In the genomic region with DNA sequence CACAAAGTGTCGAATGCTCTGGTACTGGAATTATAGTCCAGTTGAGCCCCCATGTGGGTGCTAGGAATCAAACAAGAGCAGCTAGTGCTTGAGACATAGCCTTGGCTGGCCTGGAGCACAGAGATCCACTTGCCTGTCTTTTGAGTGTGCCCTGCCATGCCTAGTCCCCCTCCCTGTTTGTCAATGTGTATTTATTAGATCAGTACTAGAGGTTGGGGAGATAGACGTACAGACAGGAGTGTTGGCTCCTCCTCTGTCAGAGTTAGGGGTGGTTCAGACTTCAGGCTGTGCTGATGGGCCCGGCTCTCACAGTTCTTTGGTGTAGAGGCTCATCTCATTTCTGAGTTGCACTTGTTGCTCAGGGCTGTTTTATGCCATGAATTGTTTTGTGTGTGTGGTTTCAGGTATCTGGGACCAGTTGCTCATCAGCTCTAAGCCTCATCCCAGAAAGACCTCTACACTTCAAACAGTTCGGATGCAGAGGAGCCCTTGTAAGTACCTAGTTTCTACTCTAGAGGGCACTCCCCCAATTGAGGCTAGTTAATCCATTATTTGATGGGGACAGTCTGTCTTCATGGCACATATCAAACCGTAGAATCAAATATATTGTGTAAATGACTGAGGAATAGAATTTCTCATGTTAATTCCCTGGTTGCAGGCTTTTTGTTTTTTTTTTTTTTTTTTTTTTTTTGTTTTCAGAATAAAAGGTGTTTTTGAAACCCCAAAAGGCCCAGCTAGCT, we compare ENCODE assay signal across 8 mouse cellular contexts. TPM values are rescaled to one million over a fixed set of nuclear protein-coding genes. Genes with fewer than 3 reads are reported as not detected.
A peak's percentile ranks its signal among the peaks of the same experiment; 100 is the strongest.
DNase-seq lines count a peak whose midpoint lies in the region; ATAC-seq lines count a peak whose summit lies in the region.

No protein-coding gene starts in this region.

- no peak overlapping the region for H3K9ac ChIP-seq in heart, embryonic 14.5 days (ENCODE audit: low read length)
- H3K9ac ChIP-seq in liver, embryonic 13.5 days: peak overlapping the region; percentile 90

- peaks cover 46% of the 10 kb centered on the region for H3K36me3 ChIP-seq in heart, embryonic 14.5 days (ENCODE audit: control insufficient read depth, insufficient read depth, low read length)
- peaks cover 43% of the 10 kb centered on the region for H3K36me3 ChIP-seq in liver, embryonic 13.5 days

- WGBS in heart, embryonic 14.5 days: 60% methylated on average over 5 of the region's 5 CpGs
- 42% methylated on average over 5 of the region's 5 CpGs for WGBS in liver, embryonic 13.5 days (ENCODE audit: insufficient replicate concordance)

- peaks cover 7 to 20% of the 10 kb centered on the region in 2 experiments for H3K4me1 ChIP-seq in heart, embryonic 14.5 days (ENCODE audit: control insufficient read depth in 2 of 2, insufficient read depth in 2 of 2, low read length in 2 of 2)
- H3K4me1 ChIP-seq in liver, embryonic 13.5 days (replicated peaks): peaks cover 46% of the 10 kb centered on the region

- peak overlapping the region; percentile 93; the same call in 1 of the 2 replicates for H3K4me2 ChIP-seq in heart, embryonic 14.5 days (ENCODE audit: low read length)
- H3K4me2 ChIP-seq in liver, embryonic 13.5 days: peak overlapping the region; percentile 91

- intact Hi-C loops in gastrocnemius, postnatal 14 days (cut with DNase I; ENCODE audit: low total_unique reads): no loop called here

- peak; percentile 30 for ATAC-seq in CD4-positive, CD25-positive, alpha-beta regulatory T cell, adult 4 months
- no peak for ATAC-seq in heart, embryonic 14.5 days (ENCODE audit: insufficient number of reproducible peaks, insufficient read depth, low FRiP score, low read depth)
- peak; percentile 25 for ATAC-seq in liver, embryonic 13.5 days (ENCODE audit: low read depth)

- peak; percentile 61 for DNase-seq in kidney, adult 9 months
- DNase-seq in kidney, adult 18-20 months: no peak
- DNase-seq in cerebellum, postnatal 10 days: peak; percentile 51 to 68
- DNase-seq in liver, embryonic 13.5 days: no peak
- DNase-seq in retina, embryonic 14.5 days (ENCODE audit: low spot score): peak; percentile 76
- no peak for DNase-seq in gastrocnemius, postnatal 14 days

- no peaks in the 10 kb centered on the region for H3K9me3 ChIP-seq in heart, embryonic 14.5 days (ENCODE audit: control insufficient read depth, low read length)
- H3K9me3 ChIP-seq in liver, embryonic 13.5 days (replicated peaks): no peaks in the 10 kb centered on the region

- H3K4me3 ChIP-seq in heart, embryonic 14.5 days (ENCODE audit: control insufficient read depth in 1 of 2, insufficient read depth in 1 of 2, low read depth in 1 of 2, low read length in 2 of 2): no peak overlapping the region
- peak overlapping the region; percentile 95 for H3K4me3 ChIP-seq in liver, embryonic 13.5 days (replicated peaks)

- H3K27ac ChIP-seq in heart, embryonic 14.5 days (replicated peaks in 1 of 2; ENCODE audit: control insufficient read depth in 1 of 2, insufficient read depth in 1 of 2, low read depth in 2 of 2, low read length in 2 of 2): no peak overlapping the region
- peak overlapping the region; percentile 16; the same call in 1 of the 2 replicates for H3K27ac ChIP-seq in liver, embryonic 13.5 days

- H3K27me3 ChIP-seq in heart, embryonic 14.5 days (ENCODE audit: control insufficient read depth, insufficient read depth, low read length): no peaks in the 10 kb centered on the region
- H3K27me3 ChIP-seq in liver, embryonic 13.5 days: no peaks in the 10 kb centered on the region

RNA-seq across cellular contexts. Expression of a gene that starts 1.8 kb away (rescaled TPM):
- polyA plus RNA-seq in CD4-positive, CD25-positive, alpha-beta regulatory T cell, adult 4 months (2017; shearing (Covaris generic)): 1 to 10 TPM; 1.0 to 1.2 TPM
- polyA plus RNA-seq in heart, embryonic 14.5 days (2014; fragmentation: Nextera tagmentation; extraction: Ambion mirVana): 0.41 and 0.42 TPM in 2 replicates
- 0.28 and 0.34 TPM in 2 replicates for polyA plus RNA-seq in liver, embryonic 13.5 days (2015; fragmentation: Nextera tagmentation; extraction: Ambion mirVana)
- under 1 TPM; 0.64 to 0.70 TPM for total RNA-seq in gastrocnemius, postnatal 14 days (2021)

RNA-seq across cellular contexts. Expression of a gene that starts 24.1 kb away (rescaled TPM):
- polyA plus RNA-seq in CD4-positive, CD25-positive, alpha-beta regulatory T cell, adult 4 months (2017; shearing (Covaris generic)): 1 to 10 TPM in 1 of 2 experiments, not detected in 1; 2.0 TPM
- polyA plus RNA-seq in heart, embryonic 14.5 days (2014; fragmentation: Nextera tagmentation; extraction: Ambion mirVana): 0.72 and 0.93 TPM in 2 replicates
- 0.07 and 0.17 TPM in 2 replicates for polyA plus RNA-seq in liver, embryonic 13.5 days (2015; fragmentation: Nextera tagmentation; extraction: Ambion mirVana)
- 1 to 10 TPM; 1.4 to 1.8 TPM for total RNA-seq in gastrocnemius, postnatal 14 days (2021)

Comparison
In these comparisons a context has a peak if more than half of its experiments do, and no peak if none do; other contexts are left out.
1. DNase-seq: peak in kidney, adult 9 months (single experiment), cerebellum, postnatal 10 days (2 of 2) and retina, embryonic 14.5 days (single experiment); none in kidney, adult 18-20 months (single experiment), liver, embryonic 13.5 days (single experiment) and gastrocnemius, postnatal 14 days (single experiment).